Mouse (Mus musculus) megakaryocyte, embryonic 14.5 days (primary cell): ENCODE results near the gene Abca3.

ENCODE experiments used
- FLI1 ChIP-seq: IDR thresholded peaks from 2 replicates; pipeline ENCODE4 v1.6.1; 2012; ENCODE audit warnings: low read length, inconsistent platforms, mixed read lengths
- GATA1 ChIP-seq: IDR thresholded peaks from 3 replicates; pipeline ENCODE4 v1.6.1; 2012; ENCODE audit warnings: mixed read lengths, low read length, inconsistent platforms, borderline replicate concordance

- TF ChIP-seq GATA1, result no peak
- TF ChIP-seq FLI1, result no peak
Observed at GRCm38 (mm10) chr17:24349176-24349575, 2.6 kb upstream of the Abca3 start.
